Mouse (Mus musculus): ENCODE data around the gene Tmem136. TPM values are rescaled to one million over a fixed set of nuclear protein-coding genes. Genes with fewer than 3 reads are reported as not detected.

Tmem136 gene
- polyA plus RNA-seq, 1 experiment from 2014 or later: 8.8 TPM

- H3K9me3 ChIP-seq: no peaks in the 10 kb centered on the region
- H3K36me3 ChIP-seq: no peaks in the 10 kb centered on the region
- H3K4me3 ChIP-seq: no peak overlapping the region
- no peak overlapping the region for H3K4me2 ChIP-seq (replicated peaks)
- H3K27ac ChIP-seq: no peak overlapping the region
- ATAC-seq (ENCODE audit: low FRiP score, low read depth): no peak
- H3K27me3 ChIP-seq: no peaks in the 10 kb centered on the region
- no peak overlapping the region for H3K9ac ChIP-seq
- peaks cover 19% of the 10 kb centered on the region for H3K4me1 ChIP-seq
These were observed 20.0 kb downstream of the Tmem136 start for GRCm38 (mm10) chr9:43096337-43096736.

- WGBS: 91% methylated on average over 4 of the region's 4 CpGs
- no peaks in the 10 kb centered on the region for H3K9me3 ChIP-seq
- H3K36me3 ChIP-seq: no peaks in the 10 kb centered on the region
- H3K9ac ChIP-seq: no peak overlapping the region
- H3K27me3 ChIP-seq: no peaks in the 10 kb centered on the region
- H3K4me1 ChIP-seq: peaks cover 15% of the 10 kb centered on the region
- H3K27ac ChIP-seq: no peak overlapping the region
- ATAC-seq (ENCODE audit: low FRiP score, low read depth): no peak
- no peak overlapping the region for H3K4me2 ChIP-seq (replicated peaks)
- H3K4me3 ChIP-seq: no peak overlapping the region
These were observed 21.5 kb downstream of the Tmem136 start for GRCm38 (mm10) chr9:43094828-43095227.

GRCm38 (mm10) chr9:43093803-43094202 is 22.6 kb downstream of the Tmem136 start:
- Histone ChIP-seq H3K27ac (no peak overlapping the region), H3K27me3 (no peaks in the 10 kb centered on the region), H3K4me3 (no peak overlapping the region), H3K9ac (no peak overlapping the region), H3K36me3 (no peaks in the 10 kb centered on the region), H3K4me2 (replicated peaks) (no peak overlapping the region), H3K9me3 (no peaks in the 10 kb centered on the region), H3K4me1 (peaks cover 15% of the 10 kb centered on the region)
- WGBS: 59% methylated on average over 3 of the region's 3 CpGs
- no peak for ATAC-seq (ENCODE audit: low FRiP score, low read depth)

- WGBS: 96% methylated on average over 1 of the region's 1 CpGs
- ATAC-seq (ENCODE audit: low FRiP score, low read depth): no peak
- Histone ChIP-seq H3K27me3 (no peaks in the 10 kb centered on the region), H3K4me2 (replicated peaks) (no peak overlapping the region), H3K4me1 (peaks cover 22% of the 10 kb centered on the region), H3K9ac (no peak overlapping the region), H3K27ac (no peak overlapping the region), H3K9me3 (no peaks in the 10 kb centered on the region), H3K36me3 (no peaks in the 10 kb centered on the region), H3K4me3 (no peak overlapping the region)
These were observed 30.6 kb downstream of the Tmem136 start for GRCm38 (mm10) chr9:43085686-43086285.

- no peak overlapping the region for H3K4me2 ChIP-seq (replicated peaks)
- H3K9me3 ChIP-seq: no peaks in the 10 kb centered on the region
- no peaks in the 10 kb centered on the region for H3K27me3 ChIP-seq
- no peak overlapping the region for H3K27ac ChIP-seq
- ATAC-seq (ENCODE audit: low FRiP score, low read depth): no peak
- whole genome bisulfite sequencing: 73% methylated on average over 7 of the region's 7 CpGs
- no peak overlapping the region for H3K4me3 ChIP-seq
- H3K4me1 ChIP-seq: peaks cover 22% of the 10 kb centered on the region
- H3K36me3 ChIP-seq: no peaks in the 10 kb centered on the region
- H3K9ac ChIP-seq: no peak overlapping the region
These were observed 31.6 kb downstream of the Tmem136 start for GRCm38 (mm10) chr9:43084496-43085362.

- no peak overlapping the region for H3K27ac ChIP-seq
- H3K27me3 ChIP-seq: no peaks in the 10 kb centered on the region
- no peak overlapping the region for H3K4me2 ChIP-seq (replicated peaks)
- no peak for ATAC-seq (ENCODE audit: low FRiP score, low read depth)
- peaks cover 22% of the 10 kb centered on the region for H3K4me1 ChIP-seq
- H3K4me3 ChIP-seq: no peak overlapping the region
- no peak overlapping the region for H3K9ac ChIP-seq
- WGBS: 50% methylated on average over 7 of the region's 7 CpGs
- no peaks in the 10 kb centered on the region for H3K36me3 ChIP-seq
- H3K9me3 ChIP-seq: no peaks in the 10 kb centered on the region
These were observed 32.8 kb downstream of the Tmem136 start for GRCm38 (mm10) chr9:43083441-43084055.

- WGBS: 86% methylated on average over 3 of the region's 3 CpGs
- Histone ChIP-seq H3K4me2 (replicated peaks) (no peak overlapping the region), H3K4me3 (no peak overlapping the region)
These were observed 37.7 kb downstream of the Tmem136 start for GRCm38 (mm10) chr9:43078711-43079110.

GRCm38 (mm10) chr9:43076163-43076562 is 40.2 kb downstream of the Tmem136 start:
- Histone ChIP-seq H3K9me3 (no peaks in the 10 kb centered on the region), H3K36me3 (no peaks in the 10 kb centered on the region), H3K4me2 (replicated peaks) (no peak overlapping the region), H3K27ac (no peak overlapping the region), H3K4me1 (peaks cover 16% of the 10 kb centered on the region), H3K9ac (no peak overlapping the region), H3K4me3 (no peak overlapping the region), H3K27me3 (no peaks in the 10 kb centered on the region)
- WGBS: 73% methylated on average over 7 of the region's 7 CpGs
- ATAC-seq (ENCODE audit: low FRiP score, low read depth): no peak

More at GRCm38 (mm10) chr9:43078711-43079110, 37.7 kb downstream of the Tmem136 start:
- Histone ChIP-seq H3K9ac (no peak overlapping the region), H3K9me3 (no peaks in the 10 kb centered on the region), H3K27ac (no peak overlapping the region), H3K4me1 (peaks cover 8% of the 10 kb centered on the region), H3K27me3 (no peaks in the 10 kb centered on the region), H3K36me3 (no peaks in the 10 kb centered on the region)
- no peak for ATAC-seq (ENCODE audit: low FRiP score, low read depth)

- no peaks in the 10 kb centered on the region for H3K9me3 ChIP-seq
- no peak overlapping the region for H3K27ac ChIP-seq
- no peak overlapping the region for H3K9ac ChIP-seq
- ATAC-seq (ENCODE audit: low FRiP score, low read depth): no peak
- no peaks in the 10 kb centered on the region for H3K27me3 ChIP-seq
- 96% methylated on average over 1 of the region's 1 CpGs for WGBS
- H3K4me3 ChIP-seq: no peak overlapping the region
- no peaks in the 10 kb centered on the region for H3K36me3 ChIP-seq
- peaks cover 17% of the 10 kb centered on the region for H3K4me1 ChIP-seq
- H3K4me2 ChIP-seq (replicated peaks): no peak overlapping the region
These were observed 41.8 kb downstream of the Tmem136 start for GRCm38 (mm10) chr9:43074611-43075010.

- no peak for ATAC-seq (ENCODE audit: low FRiP score, low read depth)
- H3K9me3 ChIP-seq: no peaks in the 10 kb centered on the region
- WGBS: 59% methylated on average over 2 of the region's 2 CpGs
- no peak overlapping the region for H3K9ac ChIP-seq
- no peak overlapping the region for H3K27ac ChIP-seq
- no peaks in the 10 kb centered on the region for H3K27me3 ChIP-seq
- no peak overlapping the region for H3K4me2 ChIP-seq (replicated peaks)
- no peak overlapping the region for H3K4me3 ChIP-seq
- no peaks in the 10 kb centered on the region for H3K36me3 ChIP-seq
- peaks cover 24% of the 10 kb centered on the region for H3K4me1 ChIP-seq
These were observed 44.6 kb downstream of the Tmem136 start for GRCm38 (mm10) chr9:43071741-43072140.

GRCm38 (mm10) chr9:43071176-43071575 is 45.2 kb downstream of the Tmem136 start:
- ATAC-seq (ENCODE audit: low FRiP score, low read depth): no peak
- WGBS: 26% methylated on average over 4 of the region's 4 CpGs

GRCm38 (mm10) chr9:43070566-43070965 is 45.8 kb downstream of the Tmem136 start:
- Histone ChIP-seq H3K36me3 (no peaks in the 10 kb centered on the region), H3K27me3 (no peaks in the 10 kb centered on the region), H3K9me3 (no peaks in the 10 kb centered on the region), H3K27ac (no peak overlapping the region), H3K4me1 (peaks cover 24% of the 10 kb centered on the region), H3K4me3 (no peak overlapping the region), H3K9ac (no peak overlapping the region), H3K4me2 (replicated peaks) (no peak overlapping the region)
- WGBS: 77% methylated on average over 4 of the region's 4 CpGs
- no peak for ATAC-seq (ENCODE audit: low FRiP score, low read depth)

More at GRCm38 (mm10) chr9:43071176-43071575, 45.2 kb downstream of the Tmem136 start:
- Histone ChIP-seq H3K9me3 (no peaks in the 10 kb centered on the region), H3K4me1 (peaks cover 24% of the 10 kb centered on the region), H3K27ac (no peak overlapping the region), H3K9ac (no peak overlapping the region), H3K27me3 (no peaks in the 10 kb centered on the region), H3K4me3 (no peak overlapping the region), H3K4me2 (replicated peaks) (no peak overlapping the region), H3K36me3 (no peaks in the 10 kb centered on the region)

Measured in limb, embryonic 13.5 days (tissue).